Mouse (Mus musculus): ENCODE data around the gene Madd. TPM values are rescaled to one million over a fixed set of nuclear protein-coding genes. Genes with fewer than 3 reads are reported as not detected.

Madd gene
- polyA plus RNA-seq, 1 experiment from 2014 or later: 5.3 TPM

GRCm38 (mm10) chr2:91142920-91143319 lies 40.7 kb downstream of the Madd start:
- Histone ChIP-seq H3K4me1 (ENCODE audit: control insufficient read depth, low read depth, low read length) (no peaks in the 10 kb centered on the region), H3K4me3 (ENCODE audit: low read depth, low read length) (no peak overlapping the region), H3K9me3 (replicated peaks; ENCODE audit: control insufficient read depth, low read length) (no peaks in the 10 kb centered on the region), H3K27ac (ENCODE audit: low read length) (no peak overlapping the region), H3K4me2 (ENCODE audit: low read depth, low read length) (no peak overlapping the region), H3K27me3 (ENCODE audit: control insufficient read depth, insufficient read depth, low read depth, low read length) (no peaks in the 10 kb centered on the region), H3K9ac (ENCODE audit: low read depth, low read length) (no peak overlapping the region), H3K36me3 (ENCODE audit: control insufficient read depth, insufficient read depth) (no peaks in the 10 kb centered on the region; the same call in 1 of the 2 replicates)
- no peak for ATAC-seq (ENCODE audit: low read depth)
- 81% methylated on average over 6 of the region's 6 CpGs for WGBS (ENCODE audit: insufficient replicate concordance)

DNA sequence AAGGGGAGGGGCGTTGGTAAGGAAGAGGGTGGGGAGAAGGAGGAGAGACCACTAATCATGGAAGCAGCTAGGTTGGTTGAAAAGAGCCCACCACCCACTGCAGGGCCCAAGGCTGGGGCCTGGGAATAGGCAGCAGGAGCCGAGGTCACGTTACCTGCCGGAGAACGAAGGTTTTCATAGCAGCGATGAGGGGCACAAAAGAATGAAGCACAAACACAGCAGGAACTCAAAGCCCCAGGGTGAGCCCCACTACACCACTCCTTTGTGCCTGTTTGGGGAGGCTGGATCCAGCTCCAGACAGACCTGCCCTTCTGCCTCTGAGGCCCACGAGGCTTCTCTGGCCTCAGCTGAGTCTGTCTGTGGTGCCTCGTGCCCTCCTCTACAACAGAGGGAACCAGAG lies 43.9 kb downstream of the Madd start:
- Histone ChIP-seq H3K4me2 (ENCODE audit: low read depth, low read length) (no peak overlapping the region), H3K9me3 (replicated peaks; ENCODE audit: control insufficient read depth, low read length) (no peaks in the 10 kb centered on the region), H3K27me3 (ENCODE audit: control insufficient read depth, insufficient read depth, low read depth, low read length) (no peaks in the 10 kb centered on the region), H3K4me3 (ENCODE audit: low read depth, low read length) (no peak overlapping the region), H3K27ac (ENCODE audit: low read length) (no peak overlapping the region), H3K36me3 (ENCODE audit: control insufficient read depth, insufficient read depth) (no peaks in the 10 kb centered on the region), H3K9ac (ENCODE audit: low read depth, low read length) (no peak overlapping the region), H3K4me1 (ENCODE audit: control insufficient read depth, low read depth, low read length) (no peaks in the 10 kb centered on the region)
- 73% methylated on average over 8 of the region's 8 CpGs for WGBS (ENCODE audit: insufficient replicate concordance)
- ATAC-seq (ENCODE audit: low read depth): no peak

DNA sequence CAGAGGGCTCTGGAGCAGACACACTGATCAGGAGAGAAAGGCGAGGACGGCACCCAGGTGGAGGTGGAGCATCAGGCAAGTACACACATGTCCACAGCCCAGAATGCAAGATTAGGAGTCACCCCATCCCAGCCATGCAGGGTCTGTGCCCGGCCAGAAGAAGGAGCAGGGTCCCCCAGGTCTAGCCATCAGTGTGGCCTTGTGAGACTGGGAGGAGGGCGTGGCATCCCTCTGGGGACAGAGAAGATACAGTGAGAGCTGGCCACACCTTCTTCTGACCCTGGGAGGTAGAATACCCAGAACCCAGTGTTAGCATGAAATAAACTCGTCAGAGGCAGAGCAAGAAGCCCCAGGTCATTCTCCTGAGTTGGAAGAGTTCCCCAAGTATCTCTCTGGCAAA lies 44.3 kb downstream of the Madd start:
- H3K9me3 ChIP-seq (replicated peaks; ENCODE audit: control insufficient read depth, low read length): no peaks in the 10 kb centered on the region
- no peak overlapping the region for H3K4me2 ChIP-seq (ENCODE audit: low read depth, low read length)
- WGBS (ENCODE audit: insufficient replicate concordance): 65% methylated on average over 5 of the region's 5 CpGs
- H3K27ac ChIP-seq (ENCODE audit: low read length): no peak overlapping the region
- ATAC-seq (ENCODE audit: low read depth): no peak
- no peaks in the 10 kb centered on the region for H3K4me1 ChIP-seq (ENCODE audit: control insufficient read depth, low read depth, low read length)
- H3K27me3 ChIP-seq (ENCODE audit: control insufficient read depth, insufficient read depth, low read depth, low read length): no peaks in the 10 kb centered on the region
- no peak overlapping the region for H3K4me3 ChIP-seq (ENCODE audit: low read depth, low read length)
- H3K9ac ChIP-seq (ENCODE audit: low read depth, low read length): no peak overlapping the region
- H3K36me3 ChIP-seq (ENCODE audit: control insufficient read depth, insufficient read depth): no peaks in the 10 kb centered on the region

GRCm38 (mm10) chr2:91137481-91137880 lies 46.2 kb downstream of the Madd start:
- ATAC-seq (ENCODE audit: low read depth): no peak
- WGBS (ENCODE audit: insufficient replicate concordance): 63% methylated on average over 6 of the region's 6 CpGs
- H3K4me2 ChIP-seq (ENCODE audit: low read depth, low read length): no peak overlapping the region
- H3K4me1 ChIP-seq (ENCODE audit: control insufficient read depth, low read depth, low read length): no peaks in the 10 kb centered on the region
- no peak overlapping the region for H3K4me3 ChIP-seq (ENCODE audit: low read depth, low read length)
- H3K9ac ChIP-seq (ENCODE audit: low read depth, low read length): no peak overlapping the region
- H3K27me3 ChIP-seq (ENCODE audit: control insufficient read depth, insufficient read depth, low read depth, low read length): no peaks in the 10 kb centered on the region
- H3K36me3 ChIP-seq (ENCODE audit: control insufficient read depth, insufficient read depth): no peaks in the 10 kb centered on the region
- H3K27ac ChIP-seq (ENCODE audit: low read length): no peak overlapping the region
- no peaks in the 10 kb centered on the region for H3K9me3 ChIP-seq (replicated peaks; ENCODE audit: control insufficient read depth, low read length)

DNA sequence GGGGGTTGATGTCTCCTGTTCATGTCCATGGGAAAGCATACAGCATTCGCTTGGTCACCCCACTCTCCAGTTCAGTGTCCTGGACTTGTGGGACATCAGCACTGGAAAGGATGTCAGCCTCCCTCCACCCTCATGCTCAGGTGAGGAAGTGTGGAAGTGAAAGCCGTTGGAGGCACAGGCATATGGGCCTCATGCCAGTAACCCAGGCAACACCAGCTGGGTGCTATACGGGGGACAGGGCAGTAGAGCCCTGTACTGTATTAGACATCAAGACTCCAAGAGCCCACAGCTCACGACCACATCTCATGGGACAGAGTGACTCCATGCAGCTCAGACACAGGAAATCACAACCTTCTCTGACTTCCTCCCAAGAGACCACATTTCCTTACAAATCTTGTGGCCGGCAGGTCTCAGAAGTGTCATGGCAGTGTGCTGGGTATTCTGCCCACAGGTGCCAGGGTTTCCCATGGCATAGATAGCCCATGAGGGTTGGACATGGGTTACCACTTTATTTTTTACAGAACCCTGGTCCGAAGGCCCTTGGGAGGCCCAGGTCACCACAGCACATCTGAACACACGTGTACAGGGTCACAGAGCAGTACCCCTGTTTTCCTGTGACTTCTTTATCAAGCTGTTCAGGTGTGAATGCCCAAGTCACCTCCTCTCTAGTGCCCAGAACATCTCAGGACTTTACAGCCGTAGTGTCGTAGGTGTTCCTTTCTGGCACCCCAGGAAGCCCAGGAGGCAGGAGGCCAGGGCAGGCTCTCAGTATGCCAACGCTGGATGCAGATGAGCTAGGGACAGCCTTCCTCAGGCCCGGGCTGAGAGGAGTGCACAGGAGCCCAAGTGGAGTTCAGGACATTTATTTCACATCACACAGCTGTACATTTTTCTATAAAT lies 46.9 kb downstream of the Madd start:
- Histone ChIP-seq H3K4me3 (ENCODE audit: low read depth, low read length) (no peak overlapping the region), H3K27ac (ENCODE audit: low read length) (no peak overlapping the region), H3K36me3 (ENCODE audit: control insufficient read depth, insufficient read depth) (no peaks in the 10 kb centered on the region), H3K4me2 (ENCODE audit: low read depth, low read length) (no peak overlapping the region), H3K9me3 (replicated peaks; ENCODE audit: control insufficient read depth, low read length) (no peaks in the 10 kb centered on the region), H3K4me1 (ENCODE audit: control insufficient read depth, low read depth, low read length) (no peaks in the 10 kb centered on the region), H3K27me3 (ENCODE audit: control insufficient read depth, insufficient read depth, low read depth, low read length) (no peaks in the 10 kb centered on the region), H3K9ac (ENCODE audit: low read depth, low read length) (no peak overlapping the region)
- ATAC-seq (ENCODE audit: low read depth): no peak
- WGBS (ENCODE audit: insufficient replicate concordance): 66% methylated on average over 11 of the region's 11 CpGs

DNA sequence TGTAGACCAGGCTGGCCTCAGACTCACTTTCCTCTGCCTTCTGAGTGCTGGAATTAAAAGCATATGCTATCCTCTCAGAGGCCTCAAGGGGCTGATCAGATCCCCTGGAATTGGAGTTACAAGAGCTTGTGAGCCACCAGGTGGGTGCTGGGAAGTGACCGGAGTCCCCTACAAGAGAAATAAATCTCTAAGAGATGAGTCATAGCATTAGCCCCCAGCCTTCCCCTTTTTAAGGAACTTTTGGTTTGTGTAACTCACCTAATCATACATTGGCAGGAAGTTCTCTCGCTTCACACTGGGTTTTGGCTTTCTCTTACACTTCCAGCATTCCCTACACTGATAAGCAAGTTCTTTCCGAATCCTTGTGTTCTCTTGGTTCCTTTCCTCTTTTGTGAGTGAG lies 51.6 kb downstream of the Madd start:
- no peaks in the 10 kb centered on the region for H3K4me1 ChIP-seq (ENCODE audit: control insufficient read depth, low read depth, low read length)
- no peak overlapping the region for H3K9ac ChIP-seq (ENCODE audit: low read depth, low read length)
- no peak overlapping the region for H3K4me2 ChIP-seq (ENCODE audit: low read depth, low read length)
- no peak overlapping the region for H3K27ac ChIP-seq (ENCODE audit: low read length)
- H3K4me3 ChIP-seq (ENCODE audit: low read depth, low read length): no peak overlapping the region
- no peak for ATAC-seq (ENCODE audit: low read depth)
- WGBS (ENCODE audit: insufficient replicate concordance): 25% methylated on average over 3 of the region's 3 CpGs
- H3K36me3 ChIP-seq (ENCODE audit: control insufficient read depth, insufficient read depth): no peaks in the 10 kb centered on the region
- H3K27me3 ChIP-seq (ENCODE audit: control insufficient read depth, insufficient read depth, low read depth, low read length): no peaks in the 10 kb centered on the region
- no peaks in the 10 kb centered on the region for H3K9me3 ChIP-seq (replicated peaks; ENCODE audit: control insufficient read depth, low read length)

DNA sequence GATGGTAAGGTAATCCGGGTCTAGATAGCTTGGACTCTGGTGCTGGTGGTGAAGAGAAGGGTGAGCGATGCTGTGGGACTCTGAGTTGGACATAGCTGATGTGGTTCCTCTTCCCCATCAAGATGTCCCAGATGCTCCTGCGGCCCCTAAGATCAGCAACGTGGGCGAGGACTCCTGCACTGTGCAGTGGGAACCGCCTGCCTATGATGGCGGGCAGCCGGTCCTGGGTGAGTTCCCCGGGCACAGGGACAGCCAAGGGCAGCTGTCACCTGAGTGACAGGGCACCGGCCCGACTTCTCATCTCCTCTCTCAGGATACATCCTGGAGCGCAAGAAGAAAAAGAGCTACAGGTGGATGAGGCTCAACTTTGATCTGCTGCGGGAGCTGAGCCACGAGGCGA lies 52.4 kb downstream of the Madd start:
- H3K4me2 ChIP-seq (ENCODE audit: low read depth, low read length): no peak overlapping the region
- no peaks in the 10 kb centered on the region for H3K4me1 ChIP-seq (ENCODE audit: control insufficient read depth, low read depth, low read length)
- H3K36me3 ChIP-seq (ENCODE audit: control insufficient read depth, insufficient read depth): no peaks in the 10 kb centered on the region
- no peaks in the 10 kb centered on the region for H3K9me3 ChIP-seq (replicated peaks; ENCODE audit: control insufficient read depth, low read length)
- H3K27ac ChIP-seq (ENCODE audit: low read length): no peak overlapping the region
- WGBS (ENCODE audit: insufficient replicate concordance): 72% methylated on average over 15 of the region's 15 CpGs
- no peaks in the 10 kb centered on the region for H3K27me3 ChIP-seq (ENCODE audit: control insufficient read depth, insufficient read depth, low read depth, low read length)
- ATAC-seq (ENCODE audit: low read depth): no peak
- H3K9ac ChIP-seq (ENCODE audit: low read depth, low read length): no peak overlapping the region
- no peak overlapping the region for H3K4me3 ChIP-seq (ENCODE audit: low read depth, low read length)

DNA sequence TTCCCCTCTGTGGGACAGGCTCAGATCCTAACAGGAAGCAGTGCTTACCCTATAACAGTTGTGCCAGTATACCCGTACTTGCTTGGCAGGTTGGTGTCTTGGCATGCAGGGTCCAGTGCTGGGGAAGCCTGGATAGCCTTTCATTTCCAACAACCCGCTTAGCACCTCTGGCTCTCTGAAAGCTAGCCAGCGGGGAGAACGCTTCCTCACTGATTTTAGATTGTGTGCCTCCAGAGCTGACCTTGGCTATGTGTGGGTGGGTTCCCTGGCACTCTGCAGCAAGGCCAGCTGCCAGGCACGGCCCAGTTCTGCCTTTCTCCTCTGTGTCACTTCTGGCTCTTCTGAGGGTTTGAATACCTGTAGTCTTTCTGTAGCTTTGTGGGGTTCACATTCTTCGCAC lies 53.5 kb downstream of the Madd start:
- H3K9me3 ChIP-seq (replicated peaks; ENCODE audit: control insufficient read depth, low read length): no peaks in the 10 kb centered on the region
- no peak for ATAC-seq (ENCODE audit: low read depth)
- 68% methylated on average over 6 of the region's 6 CpGs for WGBS (ENCODE audit: insufficient replicate concordance)

GRCm38 (mm10) chr2:91128761-91129160 lies 54.9 kb downstream of the Madd start:
- no peaks in the 10 kb centered on the region for H3K9me3 ChIP-seq (replicated peaks; ENCODE audit: control insufficient read depth, low read length)
- H3K4me3 ChIP-seq (ENCODE audit: low read depth, low read length): no peak overlapping the region
- no peak overlapping the region for H3K4me2 ChIP-seq (ENCODE audit: low read depth, low read length)
- no peak overlapping the region for H3K27ac ChIP-seq (ENCODE audit: low read length)
- whole genome bisulfite sequencing (ENCODE audit: insufficient replicate concordance): 60% methylated on average over 5 of the region's 5 CpGs
- no peaks in the 10 kb centered on the region for H3K4me1 ChIP-seq (ENCODE audit: control insufficient read depth, low read depth, low read length)
- H3K27me3 ChIP-seq (ENCODE audit: control insufficient read depth, insufficient read depth, low read depth, low read length): no peaks in the 10 kb centered on the region
- ATAC-seq (ENCODE audit: low read depth): no peak
- H3K36me3 ChIP-seq (ENCODE audit: control insufficient read depth, insufficient read depth): no peaks in the 10 kb centered on the region
- H3K9ac ChIP-seq (ENCODE audit: low read depth, low read length): no peak overlapping the region

More for the DNA sequence above, 53.5 kb downstream of the Madd start:
- Histone ChIP-seq H3K27ac (ENCODE audit: low read length) (no peak overlapping the region), H3K4me3 (ENCODE audit: low read depth, low read length) (no peak overlapping the region), H3K9ac (ENCODE audit: low read depth, low read length) (no peak overlapping the region), H3K36me3 (ENCODE audit: control insufficient read depth, insufficient read depth) (no peaks in the 10 kb centered on the region), H3K4me2 (ENCODE audit: low read depth, low read length) (no peak overlapping the region), H3K27me3 (ENCODE audit: control insufficient read depth, insufficient read depth, low read depth, low read length) (no peaks in the 10 kb centered on the region), H3K4me1 (ENCODE audit: control insufficient read depth, low read depth, low read length) (no peaks in the 10 kb centered on the region)

Data from liver, embryonic 16.5 days (tissue).